Mouse (Mus musculus) brain, embryonic 14.5 days (tissue): ENCODE measurements around the gene Dapp1.

Experiments used
- CTCF ChIP-seq: fragments of 200-500 bp; IDR thresholded peaks from 2 replicates; pipeline ENCODE4 v1.5.1; 2012; ENCODE audit warnings: inconsistent platforms, mild to moderate bottlenecking, moderate library complexity, borderline replicate concordance; ENCODE audit not compliant: insufficient read depth, insufficient read length; ENCODE audit errors: extremely low read depth
- POLR2A ChIP-seq: fragments of 200-500 bp; IDR thresholded peaks from 2 replicates; pipeline ENCODE4 v1.6.1; 2012; ENCODE audit warnings: mild to moderate bottlenecking, inconsistent platforms, borderline replicate concordance; ENCODE audit not compliant: poor library complexity, insufficient read depth, insufficient read length, severe bottlenecking; ENCODE audit errors: extremely low read depth

DNA sequence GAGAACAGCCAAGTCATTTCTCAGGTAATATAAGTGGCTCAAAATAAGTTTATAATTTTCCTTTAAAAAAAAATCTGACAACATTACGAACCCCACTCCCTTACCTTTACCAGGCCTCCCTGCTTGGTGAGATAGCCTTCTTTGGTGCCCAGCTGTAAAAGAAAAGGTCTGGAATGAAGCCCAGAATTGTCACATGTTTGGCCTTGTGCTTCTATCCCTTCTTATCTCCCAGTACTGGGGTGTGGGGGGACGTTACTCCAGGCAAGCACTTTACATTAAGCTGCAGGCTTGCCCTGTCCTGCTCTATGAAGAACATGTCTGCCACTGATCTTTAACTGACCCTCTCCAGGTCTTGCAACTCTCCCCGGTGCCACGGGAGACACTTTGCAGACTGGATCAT lies 40.6 kb downstream of the Dapp1 start:
- TF ChIP-seq CTCF = no peak
- no peak for TF ChIP-seq POLR2A
